Mouse (Mus musculus) liver, embryonic 12.5 days (tissue): ENCODE data around the gene Usp43. TPM values are rescaled to one million over a fixed set of nuclear protein-coding genes. Genes with fewer than 3 reads are reported as not detected.

Experiments used
- ATAC-seq: fragments of 200-750 bp; cut with Nextera tagmentation; 2 replicates; pipeline ENCODE4 v1.8.0; 2017; ENCODE audit warnings: moderate number of reproducible peaks, mild to moderate bottlenecking, moderate library complexity
- H3K27ac ChIP-seq: fragments of 300-500 bp; sonication (generic); 2 replicates; pipeline ENCODE4 v1.5.1; 2016; ENCODE audit warnings: mild to moderate bottlenecking
- H3K27me3 ChIP-seq: fragments of 300-500 bp; sonication (generic); replicated peaks from 2 replicates; pipeline ENCODE4 v1.6.1; 2016; ENCODE audit warnings: mild to moderate bottlenecking, moderate library complexity
- H3K36me3 ChIP-seq: fragments of 300-500 bp; sonication (generic); 2 replicates; pipeline ENCODE4 v1.6.1; 2016; ENCODE audit warnings: mild to moderate bottlenecking, moderate library complexity
- H3K4me1 ChIP-seq: fragments of 300-500 bp; sonication (generic); 2 replicates; pipeline ENCODE4 v1.6.1; 2016
- H3K4me2 ChIP-seq: fragments of 300-500 bp; sonication (generic); 2 replicates; pipeline ENCODE4 v1.6.1; 2016; ENCODE audit warnings: mild to moderate bottlenecking, moderate library complexity
- H3K4me3 ChIP-seq: fragments of 300-500 bp; sonication (generic); 2 replicates; pipeline ENCODE4 v1.5.1; 2016; ENCODE audit warnings: mild to moderate bottlenecking, moderate library complexity
- H3K9ac ChIP-seq: fragments of 300-500 bp; sonication (generic); 2 replicates; pipeline ENCODE4 v1.6.1; 2016; ENCODE audit warnings: mild to moderate bottlenecking, moderate library complexity
- H3K9me3 ChIP-seq: fragments of 300-500 bp; sonication (generic); replicated peaks from 2 replicates; pipeline ENCODE4 v1.6.1; 2016; ENCODE audit warnings: mild to moderate bottlenecking, moderate library complexity
- WGBS: fragments of 180-500 bp; shearing (Covaris S2); methylation state at CpG from one replicate; pipeline ENCODE4 v1.1.7; 2016; ENCODE audit not compliant: insufficient replicate concordance; 5-methylcytosine and 5-hydroxymethylcytosine counted together
- polyA plus RNA-seq: library from polyadenylated mRNA; unstranded; fragments of >200 nt; fragmentation: Nextera tagmentation; extraction: Ambion mirVana; gene quantifications from 2 replicates; pipeline ENCODE4 v1.2.1, GENCODE M21; 2016

The Usp43 gene
- polyA plus RNA-seq, 1 experiment from 2014 or later: 0.11 TPM

- Histone ChIP-seq H3K27me3 (peaks cover 30% of the 10 kb centered on the region), H3K4me2 (no peak overlapping the region), H3K4me3 (no peak overlapping the region), H3K4me1 (peaks cover 14% of the 10 kb centered on the region), H3K36me3 (no peaks in the 10 kb centered on the region), H3K9ac (no peak overlapping the region), H3K9me3 (no peaks in the 10 kb centered on the region), H3K27ac (no peak overlapping the region)
- ATAC-seq: no peak
- WGBS: 69% methylated on average over 13 of the region's 13 CpGs
Measured at GRCm38 (mm10) chr11:67925000-67925399, 3.0 kb upstream of the Usp43 start.

- Histone ChIP-seq H3K4me1 (peaks cover 14% of the 10 kb centered on the region), H3K27me3 (peaks cover 43% of the 10 kb centered on the region), H3K27ac (no peak overlapping the region), H3K4me2 (no peak overlapping the region), H3K4me3 (no peak overlapping the region), H3K9me3 (no peaks in the 10 kb centered on the region), H3K36me3 (no peaks in the 10 kb centered on the region), H3K9ac (no peak overlapping the region)
- WGBS: 78% methylated on average over 5 of the region's 5 CpGs
- ATAC-seq: no peak
Measured at GRCm38 (mm10) chr11:67923720-67924119, 1.8 kb upstream of the Usp43 start.

DNA sequence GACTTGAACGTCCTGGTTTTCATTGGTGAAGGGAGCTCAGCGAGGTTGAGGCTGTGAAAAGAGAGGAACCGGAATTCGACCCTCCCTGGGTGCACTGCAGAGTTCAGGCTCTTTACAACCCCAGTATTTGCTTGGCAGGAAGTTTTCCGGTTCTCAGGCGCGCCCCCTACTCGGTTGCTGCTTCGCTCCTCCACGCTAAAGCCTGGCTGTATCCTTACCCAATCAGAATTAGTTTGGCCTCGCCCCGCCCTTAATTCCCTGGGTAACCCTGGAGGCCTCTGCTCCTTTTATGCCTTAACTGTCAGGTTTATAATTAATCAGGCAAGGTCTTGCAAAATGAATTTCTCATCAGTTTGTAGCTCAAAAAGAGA lies 787 bp upstream of the Usp43 start:
- Histone ChIP-seq H3K9me3 (no peaks in the 10 kb centered on the region), H3K36me3 (no peaks in the 10 kb centered on the region), H3K4me2 (peak overlapping the region; percentile 93), H3K27ac (no peak overlapping the region), H3K4me1 (peaks cover 14% of the 10 kb centered on the region), H3K9ac (no peak overlapping the region), H3K27me3 (peaks cover 46% of the 10 kb centered on the region), H3K4me3 (peak overlapping the region; percentile 61)
- WGBS: 1% methylated on average over 12 of the region's 12 CpGs
- peak; percentile 49 for ATAC-seq

- Histone ChIP-seq H3K4me2 (peak overlapping the region; percentile 93), H3K9me3 (no peaks in the 10 kb centered on the region), H3K27me3 (peaks cover 46% of the 10 kb centered on the region), H3K27ac (no peak overlapping the region), H3K36me3 (no peaks in the 10 kb centered on the region), H3K4me1 (peaks cover 14% of the 10 kb centered on the region), H3K4me3 (peak overlapping the region; percentile 61), H3K9ac (no peak overlapping the region)
- ATAC-seq: peak; percentile 24; the same call in 1 of the 2 replicates
- WGBS: 1% methylated on average over 47 of the region's 47 CpGs
Measured at GRCm38 (mm10) chr11:67921091-67921826, 694 bp downstream of the Usp43 start.

DNA sequence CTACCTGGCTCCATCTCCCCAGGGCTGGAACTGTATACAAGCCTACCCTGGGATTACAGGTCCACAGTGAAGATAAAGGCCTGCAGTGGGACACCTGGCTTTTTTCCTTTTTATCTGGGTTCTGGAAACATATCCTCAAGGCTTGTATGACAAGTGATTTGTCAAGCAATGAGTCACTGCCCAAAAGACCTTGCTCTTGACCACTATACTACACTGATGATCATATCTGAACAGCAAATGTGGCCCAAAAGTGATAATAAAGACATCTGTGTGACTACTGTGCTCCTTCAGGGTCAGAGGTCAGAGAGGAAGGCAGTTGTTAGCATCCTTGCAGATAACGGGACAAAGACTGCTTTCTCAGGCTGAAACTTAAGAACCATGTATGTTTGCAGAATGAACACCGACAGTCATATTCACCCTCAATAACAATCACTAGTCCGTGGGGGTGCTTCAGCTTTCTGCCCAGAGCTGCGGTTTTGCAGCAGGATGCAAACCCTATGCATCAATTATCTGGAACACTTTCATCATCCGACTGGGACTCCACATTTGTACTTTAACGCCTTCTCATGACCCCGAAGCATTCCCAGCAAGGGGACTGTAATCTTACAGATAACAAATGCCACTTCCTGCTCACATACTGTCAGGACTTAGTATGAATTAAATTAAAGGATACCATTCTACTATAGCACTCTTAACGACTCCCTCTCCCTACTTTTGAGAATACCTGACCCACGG lies 1.6 kb downstream of the Usp43 start:
- H3K27ac ChIP-seq: no peak overlapping the region
- H3K4me1 ChIP-seq: peaks cover 14% of the 10 kb centered on the region
- H3K4me3 ChIP-seq: no peak overlapping the region
- no peaks in the 10 kb centered on the region for H3K9me3 ChIP-seq
- no peak for ATAC-seq
- no peaks in the 10 kb centered on the region for H3K36me3 ChIP-seq
- WGBS: 17% methylated on average over 9 of the region's 9 CpGs
- H3K27me3 ChIP-seq: peaks cover 46% of the 10 kb centered on the region
- H3K9ac ChIP-seq: no peak overlapping the region
- H3K4me2 ChIP-seq: no peak overlapping the region

GRCm38 (mm10) chr11:67919593-67919992 lies 2.4 kb downstream of the Usp43 start:
- 23% methylated on average over 5 of the region's 5 CpGs for WGBS
- H3K36me3 ChIP-seq: no peaks in the 10 kb centered on the region
- no peak overlapping the region for H3K9ac ChIP-seq
- no peak overlapping the region for H3K27ac ChIP-seq
- no peak overlapping the region for H3K4me2 ChIP-seq
- no peak overlapping the region for H3K4me3 ChIP-seq
- peaks cover 46% of the 10 kb centered on the region for H3K27me3 ChIP-seq
- no peak for ATAC-seq
- peaks cover 14% of the 10 kb centered on the region for H3K4me1 ChIP-seq
- H3K9me3 ChIP-seq: no peaks in the 10 kb centered on the region

GRCm38 (mm10) chr11:67917126-67917525 lies 4.8 kb downstream of the Usp43 start:
- no peaks in the 10 kb centered on the region for H3K9me3 ChIP-seq
- no peak for ATAC-seq
- no peak overlapping the region for H3K27ac ChIP-seq
- WGBS: 62% methylated on average over 3 of the region's 3 CpGs
- H3K9ac ChIP-seq: no peak overlapping the region
- H3K4me1 ChIP-seq: peaks cover 8% of the 10 kb centered on the region
- peaks cover 38% of the 10 kb centered on the region for H3K27me3 ChIP-seq
- H3K36me3 ChIP-seq: no peaks in the 10 kb centered on the region
- no peak overlapping the region for H3K4me3 ChIP-seq
- H3K4me2 ChIP-seq: no peak overlapping the region

GRCm38 (mm10) chr11:67911074-67911473 lies 10.9 kb downstream of the Usp43 start:
- no peak overlapping the region for H3K27ac ChIP-seq
- H3K4me3 ChIP-seq: no peak overlapping the region
- no peak for ATAC-seq
- H3K9ac ChIP-seq: no peak overlapping the region
- 74% methylated on average over 5 of the region's 5 CpGs for WGBS
- no peak overlapping the region for H3K4me2 ChIP-seq
- H3K4me1 ChIP-seq: no peaks in the 10 kb centered on the region
- H3K9me3 ChIP-seq: no peaks in the 10 kb centered on the region
- no peaks in the 10 kb centered on the region for H3K27me3 ChIP-seq
- H3K36me3 ChIP-seq: no peaks in the 10 kb centered on the region

GRCm38 (mm10) chr11:67903756-67904155 lies 18.2 kb downstream of the Usp43 start:
- Histone ChIP-seq H3K36me3 (no peaks in the 10 kb centered on the region), H3K27me3 (no peaks in the 10 kb centered on the region), H3K4me1 (no peaks in the 10 kb centered on the region), H3K4me3 (no peak overlapping the region), H3K27ac (no peak overlapping the region), H3K4me2 (no peak overlapping the region), H3K9ac (no peak overlapping the region), H3K9me3 (no peaks in the 10 kb centered on the region)
- WGBS: 73% methylated on average over 4 of the region's 4 CpGs
- no peak for ATAC-seq

DNA sequence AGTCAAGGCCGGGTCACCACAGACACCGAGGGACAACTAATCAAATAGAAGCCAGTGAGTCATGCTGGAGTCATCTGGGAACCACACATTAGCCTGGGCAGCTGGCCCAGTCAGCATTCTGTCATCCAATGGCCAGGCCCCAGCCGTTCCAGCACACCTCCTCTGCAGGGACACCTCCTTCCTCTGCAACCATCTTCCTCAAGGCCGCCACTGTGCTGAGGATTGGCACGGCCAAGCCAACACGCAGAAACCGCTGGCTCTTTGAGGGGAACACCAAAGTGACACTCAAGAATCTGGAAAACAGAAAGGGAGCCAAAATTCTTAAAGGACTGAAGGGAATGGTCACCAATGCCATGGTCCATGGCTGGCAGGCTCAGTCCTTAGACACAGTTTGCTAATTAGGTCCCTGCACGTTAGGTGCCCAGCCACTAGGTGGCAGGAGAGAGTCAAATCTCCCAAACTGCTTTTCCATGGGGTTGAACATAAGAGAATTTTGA lies 24.8 kb downstream of the Usp43 start:
- Histone ChIP-seq H3K27me3 (no peaks in the 10 kb centered on the region), H3K9me3 (no peaks in the 10 kb centered on the region), H3K36me3 (no peaks in the 10 kb centered on the region), H3K9ac (no peak overlapping the region), H3K4me2 (no peak overlapping the region), H3K4me1 (no peaks in the 10 kb centered on the region), H3K4me3 (no peak overlapping the region), H3K27ac (no peak overlapping the region)
- no peak for ATAC-seq
- WGBS: 43% methylated on average over 8 of the region's 8 CpGs

DNA sequence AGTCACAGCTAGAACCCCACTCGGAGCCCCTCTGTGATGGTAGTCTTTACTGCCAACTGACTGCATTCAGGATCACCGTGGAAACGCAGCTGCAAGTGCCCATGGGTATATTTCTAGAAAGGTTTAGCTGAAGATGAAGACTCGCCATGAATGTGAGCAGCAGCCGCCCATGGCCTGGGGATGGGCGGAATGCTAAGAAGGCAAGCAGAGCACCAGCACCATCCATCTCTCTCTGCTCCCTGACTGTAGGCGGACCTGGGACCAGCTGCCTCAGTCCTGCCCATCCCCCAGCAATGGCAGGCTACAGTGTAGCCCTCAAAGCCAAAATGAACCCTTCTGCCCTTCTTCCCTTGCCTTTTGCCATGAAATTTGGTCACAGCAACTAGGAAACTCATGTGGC lies 26.3 kb downstream of the Usp43 start:
- H3K27me3 ChIP-seq: no peaks in the 10 kb centered on the region
- no peaks in the 10 kb centered on the region for H3K36me3 ChIP-seq
- no peak for ATAC-seq
- WGBS: 60% methylated on average over 7 of the region's 7 CpGs
- no peaks in the 10 kb centered on the region for H3K4me1 ChIP-seq
- H3K27ac ChIP-seq: no peak overlapping the region
- no peak overlapping the region for H3K4me3 ChIP-seq
- no peaks in the 10 kb centered on the region for H3K9me3 ChIP-seq
- H3K4me2 ChIP-seq: no peak overlapping the region
- H3K9ac ChIP-seq: no peak overlapping the region

GRCm38 (mm10) chr11:67888521-67888920 lies 33.4 kb downstream of the Usp43 start:
- no peak overlapping the region for H3K4me2 ChIP-seq
- H3K36me3 ChIP-seq: no peaks in the 10 kb centered on the region
- H3K27me3 ChIP-seq: no peaks in the 10 kb centered on the region
- no peak overlapping the region for H3K9ac ChIP-seq
- 62% methylated on average over 5 of the region's 5 CpGs for WGBS
- ATAC-seq: no peak
- H3K4me3 ChIP-seq: no peak overlapping the region
- H3K4me1 ChIP-seq: no peaks in the 10 kb centered on the region
- no peak overlapping the region for H3K27ac ChIP-seq
- 0 out of 2 replicates have a peak, but pooled peaks cover 4% of the 10 kb centered on the region for H3K9me3 ChIP-seq
